Mouse (Mus musculus) heart, postnatal 0 days (tissue): ENCODE measurements around the gene Gp6. TPM values are rescaled to one million over a fixed set of nuclear protein-coding genes. Genes with fewer than 3 reads are reported as not detected.

Experiments
- ATAC-seq: fragments of 200-750 bp; cut with Nextera tagmentation; 2 replicates; pipeline ENCODE4 v1.8.0; 2017; ENCODE audit warnings: low read depth, moderate number of reproducible peaks, moderate library complexity; ENCODE audit not compliant: insufficient read depth
- DNase-seq: peaks from one replicate; pipeline ENCODE4 v3.0.0-alpha.2; 2016; ENCODE audit warnings: low spot score
- H3K27ac ChIP-seq: fragments of 300-500 bp; sonication (generic); 2 replicates; pipeline ENCODE4 v1.5.1; 2014; ENCODE audit warnings: low read depth, mild to moderate bottlenecking
- H3K27me3 ChIP-seq: fragments of 300-500 bp; sonication (generic); 2 replicates; pipeline ENCODE4 v1.6.1; 2014; ENCODE audit warnings: low read length, mixed read lengths; ENCODE audit not compliant: control insufficient read depth, insufficient read depth
- H3K36me3 ChIP-seq: fragments of 300-500 bp; sonication (generic); replicated peaks from 2 replicates; pipeline ENCODE4 v1.6.1; 2014; ENCODE audit warnings: low read length, mixed read lengths; ENCODE audit not compliant: control insufficient read depth, insufficient read depth
- H3K4me1 ChIP-seq: fragments of 300-500 bp; sonication (generic); 2 replicates; pipeline ENCODE4 v1.6.1; 2014; ENCODE audit warnings: antibody characterized with exemption; ENCODE audit not compliant: control insufficient read depth, insufficient read depth
- H3K4me2 ChIP-seq: fragments of 300-500 bp; sonication (generic); 2 replicates; pipeline ENCODE4 v1.6.1; 2014; ENCODE audit warnings: low read depth, mild to moderate bottlenecking, low read length, moderate library complexity
- H3K4me3 ChIP-seq: fragments of 300-500 bp; sonication (generic); 2 replicates; pipeline ENCODE4 v1.5.1; 2014; ENCODE audit warnings: low read depth, low read length
- H3K9ac ChIP-seq: fragments of 300-500 bp; sonication (generic); replicated peaks from 2 replicates; pipeline ENCODE4 v1.6.1; 2014; ENCODE audit warnings: low read depth, low read length, mixed read lengths
- H3K9me3 ChIP-seq: fragments of 300-500 bp; sonication (generic); replicated peaks from 2 replicates; pipeline ENCODE4 v1.6.1; 2016; ENCODE audit warnings: low read length; ENCODE audit not compliant: control insufficient read depth
- CTCF ChIP-seq: IDR thresholded peaks from 2 replicates; pipeline ENCODE4 v1.5.1; 2016; ENCODE audit warnings: antibody characterized with exemption, control low read depth, low read depth
- EP300 ChIP-seq: IDR thresholded peaks from 2 replicates; pipeline ENCODE4 v1.6.1; 2016; ENCODE audit warnings: antibody characterized with exemption, low read depth
- WGBS: fragments of 180-500 bp; shearing (Covaris S2); extraction: QIAGEN DNeasy Blood & Tissue Kit; methylation state at CpG from one replicate; pipeline ENCODE4 v1.1.7; 2014; 5-methylcytosine and 5-hydroxymethylcytosine counted together
- microRNA-seq: library from miRNA; unstranded; fragments of <30 nt; microRNA quantifications from one replicate; pipeline ENCODE4, GENCODE M21; 2016
- polyA plus RNA-seq: library from polyadenylated mRNA; unstranded; fragments of >200 nt; fragmentation: Nextera tagmentation; extraction: Ambion mirVana; gene quantifications from 2 replicates; pipeline ENCODE4 v1.2.1, GENCODE M21; 2015
- total RNA-seq: library from RNA; depleted of rRNA; stranded (reverse); fragments of >200 nt; gene quantifications from 2 replicates; pipeline ENCODE4 v1.2.3, GENCODE M21; 2014; ENCODE audit warnings: low replicate concordance; rRNA removed

The Gp6 gene
- total and polyA plus RNA-seq, 2 experiments from 2014 or later, result 0.08 TPM; not detected in 1

DNA sequence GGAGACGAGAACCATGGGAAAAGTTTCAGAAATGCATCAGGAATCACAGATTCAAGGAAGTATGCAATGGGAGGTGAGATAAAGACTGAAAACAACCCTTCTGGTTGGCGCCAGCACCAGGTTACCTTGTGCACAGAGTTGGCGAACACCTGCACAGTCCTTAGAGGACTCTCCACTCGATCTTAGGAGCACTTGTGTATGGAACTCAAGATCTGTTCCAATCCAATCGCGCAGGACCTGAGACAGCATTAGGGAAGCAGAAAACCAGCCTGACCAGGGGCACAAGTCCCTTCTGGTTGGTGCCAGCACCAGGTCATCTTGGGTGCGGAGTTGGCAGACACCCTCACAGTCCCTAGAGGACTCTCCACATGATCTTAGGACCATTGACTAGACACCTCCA lies 24.0 kb downstream of the Gp6 start:
- TF ChIP-seq CTCF, result no peak
- no peak for TF ChIP-seq EP300
- DNase-seq, result no peak
- WGBS, result 70% methylated on average over 7 of the region's 7 CpGs
- ATAC-seq, result no peak
- Histone ChIP-seq H3K4me2 (no peak overlapping the region), H3K4me3 (no peak overlapping the region), H3K36me3 (no peaks in the 10 kb centered on the region), H3K27ac (no peak overlapping the region), H3K4me1 (no peaks in the 10 kb centered on the region), H3K9me3 (no peaks in the 10 kb centered on the region), H3K27me3 (no peaks in the 10 kb centered on the region), H3K9ac (no peak overlapping the region)

DNA sequence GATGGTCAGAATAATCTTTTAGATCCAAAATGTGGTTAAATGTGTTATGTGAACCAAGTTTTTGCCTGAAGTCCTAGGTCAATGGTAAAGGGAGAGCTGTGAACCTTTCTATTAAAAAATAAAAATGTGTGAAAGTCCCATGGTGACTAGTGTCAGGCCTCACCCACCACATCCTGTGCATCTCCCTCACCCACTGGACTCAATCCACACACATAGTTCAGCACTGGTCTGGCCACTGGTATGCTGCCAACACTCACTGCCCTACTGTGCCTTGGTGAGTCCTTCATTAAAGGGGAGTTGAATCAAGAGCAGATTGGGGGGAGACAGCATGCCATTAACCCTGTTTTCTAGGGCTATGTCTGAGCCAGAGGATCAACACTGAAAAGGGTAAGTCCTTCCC lies 60.0 kb downstream of the Gp6 start, which contains the start of gene Ncr1:
TSS of gene Ncr1 (plus strand) at position 216 of the 400 bp plus-strand sequence.
- no peak within 1 kb of the TSS for H3K4me2 ChIP-seq
- no peak within 1 kb of the TSS for H3K9ac ChIP-seq
- no peak within 1 kb of the TSS for H3K27ac ChIP-seq
- H3K4me1 ChIP-seq, result no peaks in the 10 kb centered on the region
- ATAC-seq (no peak), DNase-seq (no peak)
- H3K9me3 ChIP-seq, result no peaks in the 10 kb centered on the region
- no peaks in the 10 kb centered on the region for H3K36me3 ChIP-seq
- H3K4me3 ChIP-seq, result no peak within 1 kb of the TSS
- H3K27me3 ChIP-seq, result no peaks in the 10 kb centered on the region
- TF ChIP-seq EP300 (no peak), CTCF (no peak)

- H3K9ac ChIP-seq, result no peak overlapping the region
- H3K36me3 ChIP-seq, result no peaks in the 10 kb centered on the region
- no peaks in the 10 kb centered on the region for H3K9me3 ChIP-seq
- H3K4me1 ChIP-seq, result no peaks in the 10 kb centered on the region
- no peak overlapping the region for H3K4me3 ChIP-seq
- TF ChIP-seq EP300 (no peak), CTCF (no peak)
- DNase-seq, result no peak
- ATAC-seq, result no peak
- 44% methylated on average over 2 of the region's 2 CpGs for WGBS
- H3K27me3 ChIP-seq, result no peaks in the 10 kb centered on the region
- H3K27ac ChIP-seq, result no peak overlapping the region
- no peak overlapping the region for H3K4me2 ChIP-seq
Observed at GRCm38 (mm10) chr7:4323301-4323700, 74.2 kb downstream of the Gp6 start.

Small RNA genes within 50 kb of the gene (microRNA-seq; reads per million reads assigned to microRNA genes)
- gene Gm24605 (not detected), gene Gm24752 (not detected), gene Gm25349 (not detected)

Other genes with a start within 250 kb of the Gp6 start
- 0.27 and 3.1 TPM in 2 replicates for gene Leng9, start 247.4 kb downstream of the Gp6 start, total RNA-seq
- gene Leng9, start 247.4 kb downstream of the Gp6 start, polyA plus RNA-seq, result 3.6 and 3.8 TPM in 2 replicates
- 34.0 and 37.4 TPM in 2 replicates for gene Cdc42ep5, start 232.9 kb downstream of the Gp6 start, total RNA-seq
- 21.0 and 25.0 TPM in 2 replicates for gene Cdc42ep5, start 232.9 kb downstream of the Gp6 start, polyA plus RNA-seq
- not detected in 2 replicates for gene Lilra5, start 160.0 kb downstream of the Gp6 start, total RNA-seq
- 0.20 and 0.30 TPM in 2 replicates for gene Lilra5, start 160.0 kb downstream of the Gp6 start, polyA plus RNA-seq
- gene Ncr1, start 60.0 kb downstream of the Gp6 start, total RNA-seq, result not detected in 2 replicates
- gene Ncr1, start 60.0 kb downstream of the Gp6 start, polyA plus RNA-seq, result not detected in 2 replicates
- 19.4 and 70.3 TPM in 2 replicates for gene Rdh13, start 47.9 kb upstream of the Gp6 start, total RNA-seq
- gene Rdh13, start 47.9 kb upstream of the Gp6 start, polyA plus RNA-seq, result 24.9 and 28.0 TPM in 2 replicates
- gene Eps8l1, start 62.9 kb upstream of the Gp6 start, total RNA-seq, result 0.88 and 6.1 TPM in 2 replicates
- 1.00 and 4.0 TPM in 2 replicates for gene Eps8l1, start 62.9 kb upstream of the Gp6 start, polyA plus RNA-seq
- 89.1 and 105 TPM in 2 replicates for gene Ppp1r12c, start 103.9 kb upstream of the Gp6 start, total RNA-seq
- 22.5 and 24.2 TPM in 2 replicates for gene Ppp1r12c, start 103.9 kb upstream of the Gp6 start, polyA plus RNA-seq
- gene Tnnt1, start 118.6 kb upstream of the Gp6 start, total RNA-seq, result 27.4 and 28.3 TPM in 2 replicates
- 93.7 and 106 TPM in 2 replicates for gene Tnnt1, start 118.6 kb upstream of the Gp6 start, polyA plus RNA-seq
- gene Tnni3, start 126.5 kb upstream of the Gp6 start, total RNA-seq, result 4,764 and 5,473 TPM in 2 replicates
- 8,811 and 8,917 TPM in 2 replicates for gene Tnni3, start 126.5 kb upstream of the Gp6 start, polyA plus RNA-seq
- 0.11 and 2.6 TPM in 2 replicates for gene Dnaaf3, start 134.7 kb upstream of the Gp6 start, total RNA-seq
- gene Dnaaf3, start 134.7 kb upstream of the Gp6 start, polyA plus RNA-seq, result 0.60 and 0.63 TPM in 2 replicates
- 0.23 and 1.4 TPM in 2 replicates for gene Syt5, start 149.8 kb upstream of the Gp6 start, total RNA-seq
- 0.70 and 0.92 TPM in 2 replicates for gene Syt5, start 149.8 kb upstream of the Gp6 start, polyA plus RNA-seq
- not detected in 2 replicates for gene Ptprh, start 206.3 kb upstream of the Gp6 start, total RNA-seq
- gene Ptprh, start 206.3 kb upstream of the Gp6 start, polyA plus RNA-seq, result not detected in 2 replicates
- 4.8 and 11.5 TPM in 2 replicates for gene Tmem86b, start 233.7 kb upstream of the Gp6 start, total RNA-seq
- 0.33 and 0.82 TPM in 2 replicates for gene Tmem86b, start 233.7 kb upstream of the Gp6 start, polyA plus RNA-seq